Mouse (Mus musculus) intestine, embryonic 15.5 days (tissue): ENCODE data around the gene Smarca5. TPM values are rescaled to one million over a fixed set of nuclear protein-coding genes. Genes with fewer than 3 reads are reported as not detected.
A peak's percentile ranks its signal among the peaks of the same experiment; 100 is the strongest.
"Not testable (repeated sequence)": the region's sequence is repeated elsewhere in the genome, so short reads cannot be mapped to it uniquely, and the experiment has no call there.

ENCODE experiments used
- ATAC-seq: fragments of 200-750 bp; cut with Nextera tagmentation; 2 replicates; pipeline ENCODE4 v1.8.0; 2017; ENCODE audit warnings: moderate TSS enrichment, moderate library complexity
- H3K27ac ChIP-seq: fragments of 300-500 bp; sonication (generic); 2 replicates; pipeline ENCODE4 v1.5.1; 2015; ENCODE audit warnings: mild to moderate bottlenecking, inconsistent platforms
- H3K27me3 ChIP-seq: fragments of 300-500 bp; sonication (generic); replicated peaks from 2 replicates; pipeline ENCODE4 v1.6.1; 2015; ENCODE audit warnings: inconsistent platforms
- H3K36me3 ChIP-seq: fragments of 300-500 bp; sonication (generic); 2 replicates; pipeline ENCODE4 v1.6.1; 2015; ENCODE audit warnings: inconsistent platforms
- H3K4me1 ChIP-seq: fragments of 300-500 bp; sonication (generic); replicated peaks from 2 replicates; pipeline ENCODE4 v1.6.1; 2015; ENCODE audit warnings: inconsistent platforms
- H3K4me2 ChIP-seq: fragments of 300-500 bp; sonication (generic); replicated peaks from 2 replicates; pipeline ENCODE4 v1.6.1; 2015; ENCODE audit warnings: mild to moderate bottlenecking, inconsistent platforms
- H3K4me3 ChIP-seq: fragments of 300-500 bp; sonication (generic); replicated peaks from 2 replicates; pipeline ENCODE4 v1.5.1; 2015; ENCODE audit warnings: inconsistent platforms
- H3K9ac ChIP-seq: fragments of 300-500 bp; sonication (generic); 2 replicates; pipeline ENCODE4 v1.6.1; 2015; ENCODE audit warnings: inconsistent platforms
- H3K9me3 ChIP-seq: fragments of 300-500 bp; sonication (generic); 2 replicates; pipeline ENCODE4 v1.6.1; 2016; ENCODE audit warnings: inconsistent platforms
- WGBS: fragments of 180-500 bp; shearing (Covaris S2); methylation state at CpG from one replicate; pipeline ENCODE4 v1.1.7; 2015; 5-methylcytosine and 5-hydroxymethylcytosine counted together
- polyA plus RNA-seq: library from polyadenylated mRNA; unstranded; fragments of >200 nt; fragmentation: Nextera tagmentation; extraction: Ambion mirVana; gene quantifications from 2 replicates; pipeline ENCODE4 v1.2.1, GENCODE M21; 2015

Smarca5 gene
- polyA plus RNA-seq, result 66.8 and 80.9 TPM in 2 replicates

DNA sequence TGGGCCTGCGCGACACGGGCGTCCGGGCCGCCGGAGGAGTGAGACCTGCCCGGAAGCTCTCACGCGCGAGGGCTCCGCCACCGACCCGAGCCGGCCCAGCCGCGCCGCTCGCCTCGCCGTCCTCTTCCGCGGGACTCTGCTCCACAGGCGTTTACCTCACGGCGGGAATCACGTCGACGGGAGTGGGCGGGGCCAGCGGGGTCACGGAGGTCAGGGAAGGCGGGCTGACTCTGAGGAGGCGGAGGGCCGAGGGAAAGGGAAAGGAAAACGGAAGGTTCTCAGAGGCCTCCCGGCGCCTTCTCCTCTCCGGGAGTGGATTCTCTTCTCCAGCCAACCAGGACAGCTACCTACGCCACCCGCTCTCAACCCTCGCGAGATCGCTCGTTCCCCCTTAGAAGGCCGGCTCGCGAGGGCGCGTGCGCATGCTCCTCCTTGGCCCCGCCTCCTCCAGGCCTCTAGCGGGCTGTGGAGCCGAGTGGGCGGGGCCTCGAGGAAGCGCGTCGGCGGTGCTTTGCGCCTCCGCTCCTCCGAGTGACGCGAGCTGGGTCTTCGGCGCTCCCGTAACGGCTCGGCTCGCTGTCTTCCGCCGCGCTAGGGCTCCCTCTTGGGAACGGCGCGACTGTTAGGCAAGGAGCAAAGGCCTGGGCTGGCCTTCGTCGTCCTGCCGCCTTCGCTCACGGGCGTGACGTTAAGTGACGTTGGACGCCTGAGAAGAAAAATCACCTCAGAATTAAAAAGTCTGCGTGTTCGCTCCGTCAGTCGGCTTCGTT, at the start of gene Smarca5:
Smarca5 (minus strand) TSS at position 343 of the 770 bp plus-strand sequence.
- H3K9me3 ChIP-seq, H3K4me1 ChIP-seq, H3K27me3 ChIP-seq, H3K36me3 ChIP-seq: not testable (repeated sequence)
- H3K4me2 ChIP-seq, result peak within 1 kb of the TSS; percentile 72
- H3K4me3 ChIP-seq, result peak within 1 kb of the TSS; percentile 94
- ATAC-seq, result peak; percentile 98
- H3K27ac ChIP-seq, result peak within 1 kb of the TSS; percentile 99
- under 1% methylated on average over 91 of the region's 91 CpGs for WGBS
- peak within 1 kb of the TSS; percentile 94 for H3K9ac ChIP-seq

DNA sequence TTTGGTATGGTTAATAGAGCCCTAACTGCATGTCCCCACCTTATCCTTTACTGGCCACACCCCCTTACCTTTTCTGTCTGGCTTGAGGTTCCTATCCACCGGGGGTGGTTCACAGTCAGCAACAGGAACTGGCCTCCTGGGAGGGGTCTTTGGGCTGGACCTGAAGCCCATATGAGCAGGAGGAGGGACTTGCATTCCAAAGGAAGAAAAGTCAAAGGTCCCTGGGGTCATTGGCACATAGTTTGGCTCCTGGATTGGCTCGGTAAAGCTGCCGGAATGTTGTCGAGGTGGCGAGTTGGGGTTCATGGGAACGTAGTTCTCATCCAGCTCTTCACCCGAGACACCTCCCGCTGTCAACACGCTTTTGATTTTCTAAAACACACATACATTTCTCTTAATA, 45.3 kb upstream of the Smarca5 start:
- no peak overlapping the region for H3K4me3 ChIP-seq
- H3K36me3 ChIP-seq, result peaks cover 19% of the 10 kb centered on the region
- WGBS, result 93% methylated on average over 9 of the region's 9 CpGs
- H3K4me1 ChIP-seq, result peaks cover 5% of the 10 kb centered on the region; the same call in 1 of the 2 replicates
- H3K27me3 ChIP-seq, result no peaks in the 10 kb centered on the region
- H3K4me2 ChIP-seq, result no peak overlapping the region
- H3K9ac ChIP-seq, result no peak overlapping the region
- H3K27ac ChIP-seq, result no peak overlapping the region
- H3K9me3 ChIP-seq, result no peaks in the 10 kb centered on the region
- no peak for ATAC-seq

DNA sequence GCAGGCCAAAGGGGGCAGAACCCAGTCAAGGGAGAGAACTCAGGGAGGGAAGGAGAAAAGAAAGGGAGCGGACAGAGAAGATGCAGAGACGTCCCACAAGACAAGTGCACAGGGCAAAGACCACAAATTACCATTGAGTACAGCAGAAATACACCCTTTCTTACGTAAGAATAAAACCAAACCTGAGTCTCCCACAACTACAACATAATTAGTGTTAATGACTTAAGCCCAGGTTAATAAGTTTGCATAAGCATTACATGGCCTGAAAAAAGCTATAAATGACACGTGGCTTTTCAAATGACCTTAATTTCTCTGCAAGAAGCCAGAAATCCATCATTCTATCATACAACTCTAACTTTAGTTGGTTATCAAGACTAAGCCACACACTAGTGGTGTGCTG, 44.0 kb upstream of the Smarca5 start:
- no peak for ATAC-seq
- WGBS, result 82% methylated on average over 4 of the region's 4 CpGs
- peaks cover 14% of the 10 kb centered on the region for H3K36me3 ChIP-seq

DNA sequence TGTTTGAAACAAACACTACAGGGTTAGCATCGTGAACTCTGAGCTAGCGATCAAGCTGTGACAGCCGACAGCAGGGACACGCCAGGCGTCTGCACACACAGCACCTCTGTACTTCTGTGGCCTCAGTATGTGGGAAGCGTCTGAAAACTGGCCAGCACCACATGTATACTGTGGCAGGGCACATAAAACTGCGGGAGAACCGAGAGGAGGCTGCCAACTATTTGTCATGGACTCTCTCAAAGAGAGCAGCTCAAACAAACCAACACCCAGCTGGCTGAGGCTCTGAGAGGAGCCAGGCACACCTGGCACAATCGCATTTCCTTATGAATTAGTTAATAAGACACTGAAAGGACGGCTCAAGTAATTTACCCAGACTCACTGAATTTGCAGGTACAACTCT, 42.0 kb upstream of the Smarca5 start:
- Histone ChIP-seq H3K27ac (peak overlapping the region; percentile 66), H3K27me3 (no peaks in the 10 kb centered on the region), H3K4me3 (no peak overlapping the region), H3K4me2 (peak overlapping the region; percentile 26; the same call in 1 of the 2 replicates), H3K4me1 (peaks cover 5% of the 10 kb centered on the region; the same call in 1 of the 2 replicates), H3K9ac (no peak overlapping the region), H3K9me3 (no peaks in the 10 kb centered on the region), H3K36me3 (peaks cover 16% of the 10 kb centered on the region)
- ATAC-seq, result peak; percentile 60
- 43% methylated on average over 10 of the region's 10 CpGs for WGBS

More for the DNA sequence above, 44.0 kb upstream of the Smarca5 start:
- Histone ChIP-seq H3K4me3 (no peak overlapping the region), H3K27me3 (no peaks in the 10 kb centered on the region), H3K4me2 (no peak overlapping the region), H3K27ac (no peak overlapping the region), H3K9ac (no peak overlapping the region), H3K4me1 (peaks cover 5% of the 10 kb centered on the region; the same call in 1 of the 2 replicates), H3K9me3 (no peaks in the 10 kb centered on the region)

DNA sequence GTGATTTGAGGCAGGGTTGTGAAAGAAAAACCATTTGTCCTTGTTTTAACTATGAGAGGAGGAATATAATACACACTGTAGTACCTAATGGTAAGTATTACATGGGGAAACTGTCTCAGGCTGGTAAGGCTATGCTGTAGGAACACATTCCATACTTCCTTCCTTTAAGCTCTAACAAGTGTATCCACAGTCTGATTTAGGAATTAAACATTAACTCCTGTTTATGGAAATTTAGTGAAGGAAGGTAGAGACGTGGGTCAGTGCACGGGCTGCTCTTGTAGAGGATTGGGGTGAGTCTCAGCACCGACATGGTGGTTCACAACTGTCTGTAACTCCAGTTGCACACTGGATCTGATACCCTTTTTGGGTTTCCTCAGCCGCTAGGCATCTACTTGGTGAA, 41.0 kb upstream of the Smarca5 start:
- H3K9me3 ChIP-seq, result no peaks in the 10 kb centered on the region
- ATAC-seq, result peak; percentile 50
- no peak overlapping the region for H3K9ac ChIP-seq
- H3K4me2 ChIP-seq, result no peak overlapping the region
- peaks cover 17% of the 10 kb centered on the region for H3K36me3 ChIP-seq
- no peaks in the 10 kb centered on the region for H3K27me3 ChIP-seq
- H3K4me3 ChIP-seq, result no peak overlapping the region
- no peak overlapping the region for H3K27ac ChIP-seq
- H3K4me1 ChIP-seq, result peaks cover 5% of the 10 kb centered on the region; the same call in 1 of the 2 replicates
- 75% methylated on average over 4 of the region's 4 CpGs for WGBS

DNA sequence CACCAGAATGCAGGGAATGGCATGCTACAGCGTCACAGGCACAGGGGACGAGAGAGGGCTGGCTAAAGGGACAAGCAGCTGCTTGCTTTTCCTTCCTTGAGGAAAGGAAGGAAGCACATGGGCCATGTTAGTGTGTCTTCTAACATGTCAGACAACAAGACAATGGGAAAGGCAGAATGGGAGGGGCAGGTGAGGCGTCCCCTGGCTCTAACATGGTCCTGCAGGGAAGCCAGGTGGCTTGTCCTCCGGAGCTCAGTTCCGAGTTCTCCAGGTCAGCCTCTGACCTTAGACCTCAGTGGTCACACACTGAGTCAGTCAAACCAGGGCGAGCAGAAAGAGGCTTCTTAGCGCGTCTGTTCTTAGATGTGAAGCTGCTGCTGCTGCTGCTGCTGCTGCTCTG, 37.1 kb upstream of the Smarca5 start:
- Histone ChIP-seq H3K36me3 (peaks cover 9% of the 10 kb centered on the region; the same call in 1 of the 2 replicates), H3K4me1 (peaks cover 5% of the 10 kb centered on the region; the same call in 1 of the 2 replicates), H3K4me2 (no peak overlapping the region), H3K9ac (no peak overlapping the region), H3K4me3 (no peak overlapping the region), H3K9me3 (no peaks in the 10 kb centered on the region), H3K27me3 (no peaks in the 10 kb centered on the region), H3K27ac (no peak overlapping the region; the same call in 1 of the 2 replicates)
- no peak for ATAC-seq
- WGBS, result 76% methylated on average over 8 of the region's 8 CpGs

DNA sequence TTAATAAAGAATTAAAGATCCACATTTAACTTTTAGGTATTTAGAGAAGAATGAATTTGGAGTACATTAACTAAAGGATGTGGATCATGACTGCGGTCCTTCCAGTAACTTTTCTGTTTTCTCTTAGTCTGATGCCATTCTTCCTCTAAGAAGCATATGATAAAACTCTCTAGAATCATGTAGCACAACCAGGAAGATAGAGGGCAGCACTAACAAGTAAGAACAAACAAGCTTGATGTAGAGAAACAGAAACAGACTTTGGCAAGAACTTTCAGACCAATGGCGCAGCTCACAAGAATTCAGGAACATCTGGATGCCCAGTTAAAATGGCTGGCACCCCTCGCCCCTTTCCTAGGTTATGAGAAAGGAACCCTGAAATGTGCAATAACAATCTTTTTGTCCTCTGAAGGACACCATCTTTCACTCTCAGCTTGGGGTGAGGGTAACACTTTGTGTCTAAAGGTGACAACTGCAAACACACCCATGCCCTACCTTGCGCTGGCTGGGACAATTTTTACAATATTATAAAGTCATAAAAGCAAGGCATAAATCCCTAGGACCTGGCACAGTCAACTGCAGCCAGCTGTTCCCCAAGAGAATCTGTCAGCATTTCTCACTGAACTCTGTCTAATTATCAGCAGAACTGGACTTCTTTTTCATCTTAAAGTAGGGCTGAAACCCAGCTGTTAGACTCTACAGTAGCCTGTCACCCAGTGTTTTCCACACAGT, 33.6 kb upstream of the Smarca5 start:
- ATAC-seq, result peak; percentile 78
- Histone ChIP-seq H3K36me3 (peaks cover 9% of the 10 kb centered on the region; the same call in 1 of the 2 replicates), H3K4me2 (no peak overlapping the region)

DNA sequence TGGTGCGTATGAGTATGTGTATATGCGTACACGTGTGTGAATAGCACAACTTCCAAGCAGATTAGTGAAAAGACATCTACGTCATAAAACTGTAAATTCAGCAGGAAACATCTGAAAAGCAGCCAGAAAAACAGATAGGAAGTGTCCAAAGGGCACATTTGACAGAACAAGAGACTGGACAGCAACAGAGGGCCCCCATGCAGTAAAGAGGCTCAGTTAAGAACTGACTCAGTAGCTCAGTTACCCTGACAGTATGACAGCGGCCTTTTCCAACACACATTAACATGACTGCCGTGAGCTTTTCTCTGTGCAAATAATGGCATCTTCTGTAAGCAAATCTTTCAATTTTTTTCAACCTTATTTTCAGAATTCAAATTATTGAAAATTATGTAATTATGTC, 29.2 kb upstream of the Smarca5 start:
- H3K4me2 ChIP-seq, result no peak overlapping the region
- peaks cover 16% of the 10 kb centered on the region for H3K36me3 ChIP-seq
- no peaks in the 10 kb centered on the region for H3K4me1 ChIP-seq
- whole genome bisulfite sequencing, result 72% methylated on average over 6 of the region's 6 CpGs
- H3K4me3 ChIP-seq, result no peak overlapping the region
- no peaks in the 10 kb centered on the region for H3K27me3 ChIP-seq
- no peak overlapping the region for H3K9ac ChIP-seq
- H3K9me3 ChIP-seq, result no peaks in the 10 kb centered on the region
- no peak overlapping the region for H3K27ac ChIP-seq
- peak; percentile 91 for ATAC-seq

More for the DNA sequence above, 33.6 kb upstream of the Smarca5 start:
- H3K27me3 ChIP-seq, result no peaks in the 10 kb centered on the region
- H3K4me3 ChIP-seq, result no peak overlapping the region
- H3K9ac ChIP-seq, result no peak overlapping the region
- no peaks in the 10 kb centered on the region for H3K4me1 ChIP-seq
- no peak overlapping the region for H3K27ac ChIP-seq
- H3K9me3 ChIP-seq, result no peaks in the 10 kb centered on the region
- WGBS, result 80% methylated on average over 4 of the region's 4 CpGs

DNA sequence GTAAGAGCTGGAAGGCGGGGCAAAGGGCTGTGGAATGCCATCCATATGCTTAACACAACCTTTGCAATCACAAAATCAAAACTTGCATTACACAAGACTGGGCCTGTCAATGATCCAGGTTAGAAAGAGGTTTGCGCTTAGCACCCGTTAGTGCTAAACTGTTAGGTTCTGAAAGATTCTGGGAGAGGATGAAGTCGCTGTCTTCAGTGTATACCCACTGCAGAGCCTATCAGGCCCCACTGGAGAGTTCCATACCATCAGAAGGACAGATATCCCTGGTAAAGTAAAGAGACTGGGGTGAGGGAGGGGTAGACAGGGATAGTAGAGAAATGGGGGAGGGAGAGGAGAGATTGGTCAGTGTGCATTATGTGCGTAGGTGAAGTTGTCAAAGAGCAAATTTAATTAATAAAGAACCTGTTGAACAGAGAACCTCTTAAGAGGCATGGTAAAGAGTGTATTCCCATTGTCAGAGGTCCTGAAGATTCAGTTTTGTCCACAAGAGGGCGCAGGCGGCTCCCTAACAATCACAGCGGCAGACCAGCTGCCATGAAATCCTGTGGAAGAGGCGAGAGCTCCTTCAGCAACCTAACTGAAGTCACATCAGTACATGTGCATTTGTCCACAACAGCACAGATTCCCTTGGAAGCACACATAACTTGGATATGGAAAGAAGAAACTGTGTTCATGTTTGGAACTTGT, 13.9 kb upstream of the Smarca5 start:
- Histone ChIP-seq H3K9ac (no peak overlapping the region), H3K27me3 (no peaks in the 10 kb centered on the region), H3K4me3 (no peak overlapping the region), H3K36me3 (no peaks in the 10 kb centered on the region), H3K4me2 (no peak overlapping the region), H3K4me1 (no peaks in the 10 kb centered on the region; the same call in 1 of the 2 replicates), H3K9me3 (no peaks in the 10 kb centered on the region), H3K27ac (no peak overlapping the region)
- ATAC-seq, result peak; percentile 73
- 31% methylated on average over 9 of the region's 9 CpGs for whole genome bisulfite sequencing

DNA sequence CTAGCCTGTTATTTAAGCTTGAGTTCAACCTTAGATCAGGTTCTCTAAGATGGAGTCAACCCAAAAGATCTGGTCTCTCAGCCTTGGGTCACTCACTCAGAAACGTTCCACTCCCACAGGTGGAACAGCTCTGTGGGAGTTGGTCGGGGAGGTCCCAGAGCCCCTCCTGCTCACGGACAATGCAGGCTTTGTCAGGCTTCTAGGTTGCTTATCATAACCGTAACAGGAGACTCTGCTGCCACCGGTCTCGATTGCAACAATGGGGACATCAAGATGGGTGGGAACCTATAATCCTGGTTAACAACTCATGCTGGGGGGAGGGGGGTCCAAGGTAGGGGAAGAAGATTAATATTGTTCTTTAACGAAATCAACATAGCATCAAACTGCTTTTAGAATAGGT, 13.1 kb upstream of the Smarca5 start:
- H3K4me2 ChIP-seq, result no peak overlapping the region
- 54% methylated on average over 7 of the region's 7 CpGs for WGBS

DNA sequence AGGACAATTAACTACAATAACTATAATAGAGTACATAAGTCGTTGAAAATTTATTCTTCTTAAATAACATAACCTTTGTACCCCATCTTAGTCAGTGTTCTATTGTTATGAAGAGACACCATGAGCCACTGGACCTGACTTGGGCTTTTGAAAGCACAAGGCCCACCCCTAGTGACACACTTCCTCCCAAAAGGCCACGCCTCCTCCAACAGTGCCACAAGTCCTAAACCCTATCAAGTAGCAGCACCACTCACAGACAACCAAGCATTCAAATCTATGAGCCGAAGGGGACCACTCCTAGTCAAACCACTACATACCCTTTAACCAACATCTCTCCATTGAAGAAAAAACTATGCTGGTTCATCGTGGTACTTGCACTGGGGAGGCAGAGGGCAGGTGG, 9.8 kb upstream of the Smarca5 start:
- H3K4me2 ChIP-seq, result no peak overlapping the region
- H3K27me3 ChIP-seq, result no peaks in the 10 kb centered on the region
- no peak overlapping the region for H3K27ac ChIP-seq
- H3K4me3 ChIP-seq, result no peak overlapping the region
- H3K9ac ChIP-seq, result no peak overlapping the region
- WGBS, result 87% methylated on average over 4 of the region's 4 CpGs
- H3K36me3 ChIP-seq, result no peaks in the 10 kb centered on the region
- no peaks in the 10 kb centered on the region; the same call in 1 of the 2 replicates for H3K4me1 ChIP-seq
- no peak for ATAC-seq
- H3K9me3 ChIP-seq, result no peaks in the 10 kb centered on the region

More for the DNA sequence above, 13.1 kb upstream of the Smarca5 start:
- Histone ChIP-seq H3K9ac (no peak overlapping the region), H3K36me3 (no peaks in the 10 kb centered on the region), H3K27ac (no peak overlapping the region), H3K4me3 (no peak overlapping the region), H3K4me1 (no peaks in the 10 kb centered on the region; the same call in 1 of the 2 replicates), H3K27me3 (no peaks in the 10 kb centered on the region), H3K9me3 (no peaks in the 10 kb centered on the region)
- ATAC-seq, result no peak

DNA sequence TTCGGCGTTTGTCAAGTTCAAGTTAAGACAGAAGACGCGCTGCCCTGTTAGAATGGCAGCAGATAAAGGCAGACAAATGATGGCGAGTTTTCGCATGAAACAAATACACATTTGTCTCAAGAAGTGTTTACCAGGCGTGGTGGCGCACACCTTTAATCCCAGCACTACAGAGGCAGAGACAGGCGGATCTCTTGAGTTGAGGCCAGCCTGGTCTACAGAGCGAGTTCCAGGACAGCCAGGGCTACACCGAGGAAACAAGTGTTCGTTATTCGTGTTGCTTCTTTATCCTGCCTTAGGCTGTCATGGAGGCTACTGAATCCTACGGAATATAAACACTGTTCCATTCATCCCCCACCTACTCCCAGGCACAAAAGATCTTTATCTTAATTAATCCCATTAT, 635 bp upstream of the Smarca5 start:
- H3K4me2 ChIP-seq, result peak overlapping the region; percentile 63
- H3K27me3 ChIP-seq, result no peaks in the 10 kb centered on the region
- no peaks in the 10 kb centered on the region for H3K9me3 ChIP-seq
- H3K4me3 ChIP-seq, result peak overlapping the region; percentile 36
- 0 out of 2 replicates have a peak, but pooled peaks cover 3% of the 10 kb centered on the region for H3K4me1 ChIP-seq
- H3K9ac ChIP-seq, result peak overlapping the region; percentile 26
- H3K36me3 ChIP-seq, result peaks cover 4% of the 10 kb centered on the region; the same call in 1 of the 2 replicates
- ATAC-seq, result peak; percentile 64
- peak overlapping the region; percentile 86 for H3K27ac ChIP-seq
- WGBS, result 13% methylated on average over 14 of the region's 14 CpGs
